Mouse (Mus musculus) embryonic fibroblast, embryonic 13.5 days (primary cell): ENCODE results near the gene Plscr1.

Source experiments
- CTCF ChIP-seq: IDR thresholded peaks from 2 replicates; pipeline ENCODE4 v1.5.1; 2011; ENCODE audit warnings: mild to moderate bottlenecking, control low read depth, low read length, moderate library complexity, borderline replicate concordance; ENCODE audit not compliant: insufficient read depth
- POLR2A ChIP-seq: IDR thresholded peaks from 2 replicates; pipeline ENCODE4 v1.6.1; 2011; ENCODE audit warnings: low read depth, mild to moderate bottlenecking, control low read depth, low read length, moderate library complexity

DNA sequence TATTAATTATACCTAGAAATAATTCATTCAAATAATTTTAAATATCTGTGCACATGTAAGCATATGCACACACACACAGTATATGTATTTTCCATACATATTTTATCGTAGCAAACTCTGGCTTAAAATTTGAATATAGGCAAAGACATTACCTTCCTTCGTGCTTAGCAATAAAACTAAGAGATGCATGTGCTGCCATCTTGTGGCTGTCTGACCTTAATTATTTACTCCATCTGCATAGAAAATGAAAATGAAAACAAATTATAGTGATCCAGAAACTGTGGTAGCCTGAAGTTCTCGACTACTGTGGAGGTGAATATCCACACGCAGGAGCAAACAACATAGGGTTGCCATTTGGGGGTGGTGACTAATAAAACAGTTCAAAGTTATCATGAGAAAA is 42.2 kb upstream of the Plscr1 start:
- TF ChIP-seq CTCF (no peak), POLR2A (no peak)
